Mouse (Mus musculus): ENCODE measurements around the gene Foxp1.

The Foxp1 gene

DNA sequence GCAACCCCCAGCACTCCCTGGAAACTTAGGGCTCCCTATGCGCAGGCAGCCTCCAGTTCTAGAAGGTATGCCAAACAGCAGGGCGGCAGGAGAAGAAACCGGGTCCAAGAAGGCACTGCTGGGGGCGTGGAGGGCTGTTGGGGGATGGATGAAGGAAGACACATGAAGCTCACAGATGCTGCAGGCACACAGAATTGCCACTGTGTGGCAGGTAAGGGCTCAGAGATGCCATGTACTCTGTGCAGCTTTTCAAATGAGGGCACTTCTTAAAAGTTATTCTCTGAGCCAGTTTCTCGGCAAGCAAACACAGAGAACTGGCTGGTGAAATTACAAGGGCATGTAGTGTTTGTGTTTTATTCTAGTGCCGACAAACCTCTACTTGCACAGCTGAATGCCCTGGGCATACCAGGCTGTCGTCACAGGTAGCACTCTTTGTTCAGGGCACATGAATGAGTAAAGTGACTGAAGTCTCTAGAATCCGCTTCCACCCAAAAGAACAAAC lies 330.8 kb downstream of the Foxp1 start:
- DNase-seq (ENCODE audit: low read depth, low spot score): peak; percentile 43
- H3K27me3 ChIP-seq (ENCODE audit: control insufficient read depth, insufficient read depth, low read length, poor library complexity, severe bottlenecking): no peaks in the 10 kb centered on the region

DNA sequence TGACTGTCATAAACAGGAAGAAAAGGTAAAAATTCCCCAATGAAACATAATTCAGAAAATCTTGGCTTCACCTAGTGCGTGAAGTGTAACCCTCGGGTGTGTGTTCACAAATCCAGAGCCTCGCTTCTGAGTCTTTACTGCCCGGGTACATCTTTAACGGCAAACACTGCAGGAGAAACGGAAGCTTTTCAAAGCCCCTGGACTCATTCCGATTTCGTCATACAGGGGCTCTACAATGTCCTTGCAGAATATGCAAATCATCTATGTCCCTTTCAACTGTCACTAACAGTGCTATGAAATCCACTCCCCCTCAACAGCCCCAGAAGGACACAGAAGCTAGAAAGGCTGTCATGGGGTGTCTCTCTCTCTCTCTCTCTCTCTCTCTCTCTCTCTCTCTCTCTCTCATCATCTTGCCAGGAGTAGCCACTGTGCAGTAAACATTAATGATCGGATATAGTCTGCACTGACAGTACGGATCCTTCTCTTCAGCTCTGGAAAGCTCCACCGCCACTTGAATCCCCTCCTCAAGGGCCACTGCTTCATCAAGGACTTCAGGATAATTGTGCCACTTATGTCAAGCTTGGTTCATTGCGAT lies 331.4 kb downstream of the Foxp1 start:
- Histone ChIP-seq H3K36me3 (ENCODE audit: control insufficient read depth, insufficient read depth, low read length, poor library complexity, severe bottlenecking) (peaks cover 13% of the 10 kb centered on the region; the same call in 1 of the 2 replicates), H3K27me3 (ENCODE audit: control insufficient read depth, insufficient read depth, low read length, poor library complexity, severe bottlenecking) (no peaks in the 10 kb centered on the region)
- DNase-seq (ENCODE audit: low read depth, low spot score): no peak

More for the DNA sequence above, 330.8 kb downstream of the Foxp1 start:
- peaks cover 11% of the 10 kb centered on the region; the same call in 1 of the 2 replicates for H3K36me3 ChIP-seq (ENCODE audit: control insufficient read depth, insufficient read depth, low read length, poor library complexity, severe bottlenecking)

- no peaks in the 10 kb centered on the region for H3K27me3 ChIP-seq (ENCODE audit: control insufficient read depth, insufficient read depth, low read length, poor library complexity, severe bottlenecking)
- no peak for DNase-seq (ENCODE audit: low read depth, low spot score)
- peaks cover 12% of the 10 kb centered on the region; the same call in 1 of the 2 replicates for H3K36me3 ChIP-seq (ENCODE audit: control insufficient read depth, insufficient read depth, low read length, poor library complexity, severe bottlenecking)
These were observed 332.6 kb downstream of the Foxp1 start for GRCm38 (mm10) chr6:99189967-99190366.

GRCm38 (mm10) chr6:99188366-99189216 lies 333.9 kb downstream of the Foxp1 start:
- peaks cover 11% of the 10 kb centered on the region; the same call in 1 of the 2 replicates for H3K36me3 ChIP-seq (ENCODE audit: control insufficient read depth, insufficient read depth, low read length, poor library complexity, severe bottlenecking)
- H3K27me3 ChIP-seq (ENCODE audit: control insufficient read depth, insufficient read depth, low read length, poor library complexity, severe bottlenecking): no peaks in the 10 kb centered on the region
- DNase-seq (ENCODE audit: low read depth, low spot score): peak; percentile 74

DNA sequence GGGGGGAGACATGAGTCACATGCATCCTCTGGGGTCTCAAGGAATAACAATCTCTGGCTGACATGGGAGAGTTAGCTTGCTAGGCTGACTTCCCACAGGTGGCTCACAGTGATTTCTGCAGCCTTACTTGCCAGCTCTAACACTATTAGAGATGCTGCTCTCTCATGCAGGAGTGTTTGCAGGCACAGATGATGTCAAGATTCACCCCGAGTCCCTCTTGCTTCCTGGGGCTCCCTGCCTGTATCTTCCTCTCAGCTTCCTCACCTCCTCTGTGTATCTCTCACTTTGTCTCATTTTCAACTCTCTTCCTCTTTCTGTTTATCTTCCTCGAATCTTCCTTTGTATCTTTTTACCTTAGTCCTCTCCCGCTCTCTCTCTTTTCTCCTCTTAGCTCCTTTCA lies 334.6 kb downstream of the Foxp1 start:
- H3K36me3 ChIP-seq (ENCODE audit: control insufficient read depth, insufficient read depth, low read length, poor library complexity, severe bottlenecking): peaks cover 11% of the 10 kb centered on the region; the same call in 1 of the 2 replicates
- no peaks in the 10 kb centered on the region for H3K27me3 ChIP-seq (ENCODE audit: control insufficient read depth, insufficient read depth, low read length, poor library complexity, severe bottlenecking)
- DNase-seq (ENCODE audit: low read depth, low spot score): peak; percentile 55

GRCm38 (mm10) chr6:99187415-99187814 lies 335.1 kb downstream of the Foxp1 start:
- peak; percentile 50 for DNase-seq (ENCODE audit: low read depth, low spot score)
- Histone ChIP-seq H3K27me3 (ENCODE audit: control insufficient read depth, insufficient read depth, low read length, poor library complexity, severe bottlenecking) (no peaks in the 10 kb centered on the region), H3K36me3 (ENCODE audit: control insufficient read depth, insufficient read depth, low read length, poor library complexity, severe bottlenecking) (peaks cover 11% of the 10 kb centered on the region; the same call in 1 of the 2 replicates)

- peaks cover 11% of the 10 kb centered on the region; the same call in 1 of the 2 replicates for H3K36me3 ChIP-seq (ENCODE audit: control insufficient read depth, insufficient read depth, low read length, poor library complexity, severe bottlenecking)
- DNase-seq (ENCODE audit: low read depth, low spot score): no peak
- H3K27me3 ChIP-seq (ENCODE audit: control insufficient read depth, insufficient read depth, low read length, poor library complexity, severe bottlenecking): no peaks in the 10 kb centered on the region
These were observed 336.0 kb downstream of the Foxp1 start for GRCm38 (mm10) chr6:99186569-99186968.

DNA sequence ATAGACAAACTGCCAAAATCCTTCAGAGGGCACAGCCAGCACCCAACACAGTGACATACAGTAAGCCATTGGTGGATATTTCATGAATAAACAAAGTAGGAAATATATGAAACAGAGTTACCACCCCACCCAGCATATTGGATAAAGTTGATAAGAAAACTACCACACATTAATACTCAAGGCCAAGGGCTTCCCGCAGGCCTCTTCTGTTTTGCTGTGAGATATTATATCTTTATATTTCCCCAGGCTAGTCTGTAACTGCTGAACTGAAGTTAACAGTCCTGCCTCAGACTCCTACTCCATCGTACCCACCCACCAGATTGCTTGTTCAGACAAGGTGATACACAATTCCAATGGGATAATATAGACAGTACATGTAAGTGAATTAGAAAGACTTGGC lies 336.7 kb downstream of the Foxp1 start:
- DNase-seq (ENCODE audit: low read depth, low spot score): no peak
- H3K36me3 ChIP-seq (ENCODE audit: control insufficient read depth, insufficient read depth, low read length, poor library complexity, severe bottlenecking): peaks cover 4% of the 10 kb centered on the region; the same call in 1 of the 2 replicates
- no peaks in the 10 kb centered on the region for H3K27me3 ChIP-seq (ENCODE audit: control insufficient read depth, insufficient read depth, low read length, poor library complexity, severe bottlenecking)

- H3K27me3 ChIP-seq (ENCODE audit: control insufficient read depth, insufficient read depth, low read length, poor library complexity, severe bottlenecking): no peaks in the 10 kb centered on the region
- H3K36me3 ChIP-seq (ENCODE audit: control insufficient read depth, insufficient read depth, low read length, poor library complexity, severe bottlenecking): peaks cover 4% of the 10 kb centered on the region; the same call in 1 of the 2 replicates
- DNase-seq (ENCODE audit: low read depth, low spot score): no peak
These were observed 338.5 kb downstream of the Foxp1 start for GRCm38 (mm10) chr6:99184051-99184450.

GRCm38 (mm10) chr6:99182777-99183176 lies 339.7 kb downstream of the Foxp1 start:
- H3K36me3 ChIP-seq (ENCODE audit: control insufficient read depth, insufficient read depth, low read length, poor library complexity, severe bottlenecking): peaks cover 4% of the 10 kb centered on the region; the same call in 1 of the 2 replicates
- no peaks in the 10 kb centered on the region for H3K27me3 ChIP-seq (ENCODE audit: control insufficient read depth, insufficient read depth, low read length, poor library complexity, severe bottlenecking)
- DNase-seq (ENCODE audit: low read depth, low spot score): no peak

DNA sequence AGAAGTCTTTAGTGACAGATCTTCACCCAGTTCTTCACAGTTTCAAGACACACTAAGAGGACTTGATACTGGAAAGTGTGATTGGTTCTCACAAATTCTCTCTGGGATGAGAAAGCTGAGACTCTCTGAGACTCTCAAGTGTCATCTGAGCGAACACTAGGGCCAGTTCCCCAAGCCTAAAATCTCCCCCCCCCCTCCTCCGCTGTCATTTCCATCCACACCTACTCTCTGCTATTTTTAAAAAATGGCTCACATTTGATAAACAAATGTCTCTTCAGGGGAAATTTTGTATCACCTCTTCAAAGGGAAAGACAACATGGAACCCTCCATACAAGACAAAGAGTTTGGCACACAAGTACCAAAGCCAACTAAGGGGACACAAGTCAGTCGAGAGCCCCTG lies 346.3 kb downstream of the Foxp1 start:
- DNase-seq (ENCODE audit: low read depth, low spot score): peak; percentile 55
- H3K36me3 ChIP-seq (ENCODE audit: control insufficient read depth, insufficient read depth, low read length, poor library complexity, severe bottlenecking): no peaks in the 10 kb centered on the region; the same call in none of the 2 replicates

DNA sequence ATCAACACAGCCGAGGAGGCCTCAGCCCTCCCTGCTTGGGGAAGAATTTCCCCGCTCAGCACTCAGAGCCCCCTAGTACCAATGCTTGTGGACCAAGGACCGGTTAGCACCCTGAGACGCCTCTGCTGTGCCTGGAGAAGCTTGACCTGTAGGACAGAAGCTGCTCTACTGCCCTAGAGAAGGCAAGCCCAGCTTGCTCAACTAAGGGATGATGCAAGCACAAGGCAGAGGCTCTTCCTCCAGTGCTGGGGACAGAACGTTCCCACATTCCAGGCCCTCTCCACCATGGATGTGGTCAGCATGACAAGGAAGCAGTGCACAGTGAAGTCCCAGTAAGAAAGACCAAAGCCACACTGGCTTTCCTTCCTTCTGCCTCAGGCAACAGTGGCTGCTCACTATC lies 347.1 kb downstream of the Foxp1 start:
- Histone ChIP-seq H3K27me3 (ENCODE audit: control insufficient read depth, insufficient read depth, low read length, poor library complexity, severe bottlenecking) (no peaks in the 10 kb centered on the region), H3K36me3 (ENCODE audit: control insufficient read depth, insufficient read depth, low read length, poor library complexity, severe bottlenecking) (no peaks in the 10 kb centered on the region; the same call in 1 of the 2 replicates)
- DNase-seq (ENCODE audit: low read depth, low spot score): no peak

More for the DNA sequence above, 346.3 kb downstream of the Foxp1 start:
- H3K27me3 ChIP-seq (ENCODE audit: control insufficient read depth, insufficient read depth, low read length, poor library complexity, severe bottlenecking): no peaks in the 10 kb centered on the region

DNA sequence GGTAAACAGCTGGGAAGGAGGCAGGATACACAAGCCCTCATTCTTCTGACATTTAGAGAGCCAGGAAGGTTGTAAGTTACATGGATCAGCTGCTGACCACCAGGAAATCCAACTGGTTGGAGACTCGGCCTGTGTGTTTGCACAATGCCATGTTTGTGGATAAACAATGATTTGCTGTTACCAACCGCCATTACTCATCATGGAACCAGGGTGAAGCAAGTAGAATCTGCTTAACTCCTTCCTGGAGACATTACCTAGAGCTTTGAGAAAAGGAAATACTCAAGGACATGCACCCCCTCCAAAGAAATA lies 348.7 kb downstream of the Foxp1 start:
- DNase-seq (ENCODE audit: low read depth, low spot score): no peak
- no peaks in the 10 kb centered on the region; the same call in 1 of the 2 replicates for H3K36me3 ChIP-seq (ENCODE audit: control insufficient read depth, insufficient read depth, low read length, poor library complexity, severe bottlenecking)
- no peaks in the 10 kb centered on the region for H3K27me3 ChIP-seq (ENCODE audit: control insufficient read depth, insufficient read depth, low read length, poor library complexity, severe bottlenecking)

- no peak for DNase-seq (ENCODE audit: low read depth, low spot score)
- Histone ChIP-seq H3K36me3 (ENCODE audit: control insufficient read depth, insufficient read depth, low read length, poor library complexity, severe bottlenecking) (no peaks in the 10 kb centered on the region; the same call in 1 of the 2 replicates), H3K27me3 (ENCODE audit: control insufficient read depth, insufficient read depth, low read length, poor library complexity, severe bottlenecking) (no peaks in the 10 kb centered on the region)
These were observed 349.2 kb downstream of the Foxp1 start for GRCm38 (mm10) chr6:99173066-99173901.

All from splenic B cell, adult 2 months (primary cell).